ENCODE assay signal across 13 mouse cellular contexts in genomic region chr13:9971845-9972244, GRCm38 (mm10).
"Had no signal": no experiment of that assay in that cellular context is flagged by ENCODE, and none has a peak within 500 bp of the region (broad histone marks: within the 10 kb centered on the region; RNA-seq: fewer than 3 reads in every experiment).

No protein-coding gene starts in this region.

- DNase-seq: kidney, adult 2 months; kidney, postnatal 14 days; lung, postnatal 14 days had no signal

- H3K36me3 ChIP-seq: kidney, embryonic 15.5 days; limb, embryonic 15.5 days; liver, embryonic 12.5 days; lung, embryonic 15.5 days; midbrain, embryonic 12.5 days; neural tube, embryonic 12.5 days had no signal

- H3K4me1 ChIP-seq: kidney, embryonic 15.5 days; limb, embryonic 15.5 days; liver, embryonic 12.5 days; lung, embryonic 15.5 days; megakaryocyte, embryonic 14.5 days; neural tube, embryonic 12.5 days had no signal

- H3K27me3 ChIP-seq: kidney, embryonic 15.5 days; limb, embryonic 15.5 days; liver, embryonic 12.5 days; lung, embryonic 15.5 days; megakaryocyte, embryonic 14.5 days; midbrain, embryonic 12.5 days; neural tube, embryonic 12.5 days had no signal

- H3K4me3 ChIP-seq: kidney, embryonic 15.5 days; left cerebral cortex, adult 2 months; limb, embryonic 15.5 days; liver, embryonic 12.5 days; lung, embryonic 15.5 days; megakaryocyte, embryonic 14.5 days; midbrain, embryonic 12.5 days; neural tube, embryonic 12.5 days had no signal

- H3K27ac ChIP-seq: kidney, embryonic 15.5 days; left cerebral cortex, adult 2 months; limb, embryonic 15.5 days; liver, embryonic 12.5 days; lung, embryonic 15.5 days; macrophage; midbrain, embryonic 12.5 days; neural tube, embryonic 12.5 days; stomach, postnatal 0 days had no signal

- ATAC-seq: liver, embryonic 12.5 days had no signal

- H3K4me2 ChIP-seq: kidney, embryonic 15.5 days; limb, embryonic 15.5 days; liver, embryonic 12.5 days; lung, embryonic 15.5 days; midbrain, embryonic 12.5 days; neural tube, embryonic 12.5 days had no signal

- H3K9me3 ChIP-seq: kidney, embryonic 15.5 days; limb, embryonic 15.5 days; liver, embryonic 12.5 days; lung, embryonic 15.5 days; megakaryocyte, embryonic 14.5 days; midbrain, embryonic 12.5 days; neural tube, embryonic 12.5 days had no signal

- H3K9ac ChIP-seq: kidney, embryonic 15.5 days; limb, embryonic 15.5 days; liver, embryonic 12.5 days; lung, embryonic 15.5 days; midbrain, embryonic 12.5 days; neural tube, embryonic 12.5 days had no signal
